33 mouse cellular contexts compared by ENCODE assay signal in genomic region chr14:97694238-97694637, GRCm38 (mm10).
"Had no signal": no experiment of that assay in that cellular context is flagged by ENCODE, and none has a peak within 500 bp of the region (broad histone marks: within the 10 kb centered on the region; RNA-seq: fewer than 3 reads in every experiment).

No protein-coding gene starts in this region.

- H3K9me3 ChIP-seq: limb, embryonic 10.5 days; limb, embryonic 12.5 days; limb, embryonic 15.5 days; liver, embryonic 12.5 days; liver, embryonic 13.5 days; liver, embryonic 15.5 days; lung, embryonic 15.5 days; megakaryocyte, embryonic 14.5 days; midbrain, embryonic 10.5 days; midbrain, embryonic 13.5 days; midbrain, embryonic 15.5 days had no signal

- H3K4me3 ChIP-seq: left cerebral cortex, adult 2 months; limb, embryonic 10.5 days; limb, embryonic 12.5 days; limb, embryonic 13.5 days; limb, embryonic 15.5 days; liver, embryonic 12.5 days; liver, embryonic 13.5 days; liver, embryonic 15.5 days; lung, embryonic 15.5 days; megakaryocyte, embryonic 14.5 days; midbrain, embryonic 10.5 days; midbrain, embryonic 12.5 days; midbrain, embryonic 13.5 days; midbrain, embryonic 15.5 days; myocyte; neural tube, embryonic 12.5 days had no signal

- H3K4me2 ChIP-seq: limb, embryonic 12.5 days; limb, embryonic 13.5 days; limb, embryonic 15.5 days; liver, embryonic 11.5 days; liver, embryonic 12.5 days; liver, embryonic 13.5 days; liver, embryonic 15.5 days; lung, embryonic 14.5 days; lung, embryonic 15.5 days; midbrain, embryonic 11.5 days; midbrain, embryonic 12.5 days; midbrain, embryonic 13.5 days; midbrain, embryonic 15.5 days; neural tube, embryonic 12.5 days had no signal

- H3K27me3 ChIP-seq: limb, embryonic 12.5 days; limb, embryonic 13.5 days; limb, embryonic 15.5 days; liver, embryonic 12.5 days; liver, embryonic 13.5 days; liver, embryonic 15.5 days; lung, embryonic 15.5 days; megakaryocyte, embryonic 14.5 days; midbrain, embryonic 12.5 days; midbrain, embryonic 13.5 days; midbrain, embryonic 15.5 days; neural tube, embryonic 12.5 days had no signal

- H3K4me1 ChIP-seq: limb, embryonic 10.5 days; limb, embryonic 12.5 days; limb, embryonic 13.5 days; limb, embryonic 15.5 days; liver, embryonic 12.5 days; liver, embryonic 13.5 days; liver, embryonic 15.5 days; lung, embryonic 15.5 days; megakaryocyte, embryonic 14.5 days; midbrain, embryonic 10.5 days; midbrain, embryonic 12.5 days; midbrain, embryonic 13.5 days; midbrain, embryonic 15.5 days; neural tube, embryonic 12.5 days had no signal

- ATAC-seq: liver, embryonic 12.5 days; liver, postnatal 0 days; lung, postnatal 0 days; midbrain, embryonic 13.5 days; midbrain, embryonic 15.5 days; midbrain, embryonic 16.5 days had no signal

- H3K27ac ChIP-seq: left cerebral cortex, adult 2 months; limb, embryonic 10.5 days; limb, embryonic 12.5 days; limb, embryonic 13.5 days; limb, embryonic 15.5 days; liver, embryonic 12.5 days; liver, embryonic 13.5 days; liver, embryonic 14.5 days; liver, embryonic 15.5 days; lung, embryonic 15.5 days; macrophage; midbrain, embryonic 12.5 days; midbrain, embryonic 13.5 days; midbrain, embryonic 15.5 days; neural tube, embryonic 12.5 days had no signal

- H3K9ac ChIP-seq: limb, embryonic 12.5 days; limb, embryonic 13.5 days; limb, embryonic 15.5 days; liver, embryonic 12.5 days; liver, embryonic 13.5 days; liver, embryonic 14.5 days; liver, embryonic 15.5 days; liver, postnatal 0 days; lung, embryonic 14.5 days; lung, embryonic 15.5 days; midbrain, embryonic 12.5 days; midbrain, embryonic 13.5 days; midbrain, embryonic 15.5 days; neural tube, embryonic 12.5 days had no signal

- H3K36me3 ChIP-seq: limb, embryonic 10.5 days; limb, embryonic 12.5 days; limb, embryonic 13.5 days; limb, embryonic 15.5 days; liver, embryonic 12.5 days; liver, embryonic 13.5 days; liver, embryonic 15.5 days; lung, embryonic 15.5 days; midbrain, embryonic 10.5 days; midbrain, embryonic 12.5 days; midbrain, embryonic 13.5 days; midbrain, embryonic 15.5 days; neural tube, embryonic 12.5 days had no signal

- DNase-seq: left cerebral cortex, postnatal 4 days; liver; liver, embryonic 13.5 days; liver, postnatal 0 days; lung, adult 18-20 months; lung, adult 2 months; lung, embryonic 14.5 days; lung, postnatal 10 days; lung, postnatal 14 days; lung, postnatal 36 days; lung, postnatal 4 days; midbrain, embryonic 14.5 days had no signal
